Mouse (Mus musculus) cortical plate, adult 2 months (tissue): ENCODE data around the gene Rrnad1. TPM values are rescaled to one million over a fixed set of nuclear protein-coding genes. Genes with fewer than 3 reads are reported as not detected.

Experiments used
- H3K27ac ChIP-seq: fragments of 200-500 bp; 2 replicates; pipeline ENCODE4 v1.5.1; 2012; ENCODE audit warnings: low read length, control low read depth, inconsistent platforms; ENCODE audit not compliant: insufficient read depth
- H3K4me1 ChIP-seq: fragments of 200-500 bp; 2 replicates; pipeline ENCODE4 v1.6.1; 2011; ENCODE audit warnings: low read length; ENCODE audit not compliant: control insufficient read depth, insufficient read depth
- H3K4me3 ChIP-seq: fragments of 200-500 bp; 2 replicates; pipeline ENCODE4 v1.5.1; 2011; ENCODE audit warnings: mild to moderate bottlenecking, low read length, control low read depth; ENCODE audit not compliant: insufficient read depth
- CTCF ChIP-seq: fragments of 200-500 bp; IDR thresholded peaks from 2 replicates; pipeline ENCODE4 v1.5.1; 2011; ENCODE audit warnings: mild to moderate bottlenecking, control low read depth, low read length; ENCODE audit not compliant: insufficient read depth; ENCODE audit errors: extremely low read depth
- POLR2A ChIP-seq: fragments of 200-500 bp; IDR thresholded peaks from 2 replicates; pipeline ENCODE4 v1.6.1; 2011; ENCODE audit warnings: mild to moderate bottlenecking, low read length, control low read depth; ENCODE audit not compliant: insufficient read depth; ENCODE audit errors: extremely low read depth
- polyA plus RNA-seq: library from polyadenylated mRNA; depleted of rRNA; stranded (reverse); fragments of >200 nt; gene quantifications from 2 replicates; pipeline ENCODE4 v1.2.3, GENCODE M21; 2012; rRNA removed

Rrnad1 gene
- polyA plus RNA-seq: 45.0 and 48.7 TPM in 2 replicates

- peaks cover 2% of the 10 kb centered on the region for H3K4me1 ChIP-seq
- H3K4me3 ChIP-seq: peak within 1 kb of the TSS; percentile 87
- no peak within 1 kb of the TSS for H3K27ac ChIP-seq
- TF ChIP-seq POLR2A (peak; percentile 82), CTCF (peak; percentile 51; the same call in 1 of the 2 replicates)
Observed at GRCm38 (mm10) chr3:87930078-87930795, at the start of gene Rrnad1, which contains the start of gene Isg20l2. Rrnad1 (minus strand) TSS chr3:87930717. Isg20l2 (plus strand) TSS chr3:87930314.

GRCm38 (mm10) chr3:87980085-87980484 lies 49.6 kb upstream of the Rrnad1 start:
- H3K27ac ChIP-seq: no peak overlapping the region
- no peak overlapping the region for H3K4me3 ChIP-seq
- TF ChIP-seq POLR2A: no peak
- TF ChIP-seq CTCF: no peak
- no peaks in the 10 kb centered on the region for H3K4me1 ChIP-seq

- H3K4me1 ChIP-seq: no peaks in the 10 kb centered on the region
- H3K27ac ChIP-seq: no peak overlapping the region
- TF ChIP-seq CTCF (no peak), POLR2A (no peak)
- no peak overlapping the region for H3K4me3 ChIP-seq
Observed at GRCm38 (mm10) chr3:87979493-87979892, 49.0 kb upstream of the Rrnad1 start.

GRCm38 (mm10) chr3:87974381-87974987 lies 44.0 kb upstream of the Rrnad1 start:
- Histone ChIP-seq H3K4me3 (no peak overlapping the region), H3K4me1 (peaks cover 2% of the 10 kb centered on the region; the same call in 1 of the 2 replicates), H3K27ac (no peak overlapping the region)
- TF ChIP-seq POLR2A: no peak
- no peak for TF ChIP-seq CTCF

GRCm38 (mm10) chr3:87973593-87974380 lies 43.3 kb upstream of the Rrnad1 start:
- Histone ChIP-seq H3K27ac (no peak overlapping the region), H3K4me1 (peaks cover 2% of the 10 kb centered on the region; the same call in 1 of the 2 replicates), H3K4me3 (no peak overlapping the region)
- TF ChIP-seq CTCF (no peak), POLR2A (no peak)

GRCm38 (mm10) chr3:87972776-87973175 lies 42.3 kb upstream of the Rrnad1 start:
- peaks cover 2% of the 10 kb centered on the region; the same call in 1 of the 2 replicates for H3K4me1 ChIP-seq
- H3K4me3 ChIP-seq: no peak overlapping the region
- TF ChIP-seq POLR2A (no peak), CTCF (no peak)
- H3K27ac ChIP-seq: no peak overlapping the region

GRCm38 (mm10) chr3:87972203-87972664 lies 41.7 kb upstream of the Rrnad1 start:
- H3K4me3 ChIP-seq: peak overlapping the region; percentile 3; the same call in 1 of the 2 replicates
- H3K4me1 ChIP-seq: peaks cover 2% of the 10 kb centered on the region; the same call in 1 of the 2 replicates
- no peak overlapping the region for H3K27ac ChIP-seq
- no peak for TF ChIP-seq POLR2A
- no peak for TF ChIP-seq CTCF

- peak overlapping the region; percentile 3; the same call in 1 of the 2 replicates for H3K4me3 ChIP-seq
- TF ChIP-seq POLR2A (no peak), CTCF (no peak)
- H3K27ac ChIP-seq: 0 out of 2 replicates have a peak overlapping the region, but pooled peaks have one; percentile 50
- H3K4me1 ChIP-seq: peaks cover 2% of the 10 kb centered on the region; the same call in 1 of the 2 replicates
Observed at GRCm38 (mm10) chr3:87971489-87972202, 41.1 kb upstream of the Rrnad1 start.
